Mouse (Mus musculus): ENCODE measurements around the gene Aqp12. TPM values are rescaled to one million over a fixed set of nuclear protein-coding genes. Genes with fewer than 3 reads are reported as not detected.

Gene Aqp12
- polyA plus RNA-seq, 1 experiment from 2014 or later = not detected

DNA sequence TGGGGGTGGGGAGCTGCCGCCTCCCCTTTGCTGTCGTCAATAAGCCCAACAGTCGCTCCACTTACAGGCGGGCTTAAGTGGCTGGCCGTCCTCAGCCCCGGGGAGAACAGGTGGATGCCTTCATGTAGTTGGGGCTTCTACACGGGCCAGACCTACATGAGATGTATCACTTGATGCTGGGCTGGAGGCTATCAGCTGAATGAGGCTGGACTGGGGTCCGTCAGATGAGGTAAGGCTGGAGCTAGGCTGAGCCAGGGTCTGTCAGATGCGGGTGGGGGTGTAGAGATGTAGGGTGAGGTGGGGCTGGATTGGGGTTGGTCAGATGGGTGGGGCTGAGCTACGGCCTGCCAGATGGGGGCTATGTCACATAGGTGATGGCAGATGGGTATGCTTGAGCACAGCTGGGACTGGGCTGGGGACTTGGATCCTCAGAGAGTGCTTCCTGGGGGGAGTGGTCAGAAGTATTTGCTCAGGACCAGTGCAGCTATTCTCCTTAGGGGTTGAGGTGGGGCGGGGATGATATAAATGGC lies 27.0 kb upstream of the Aqp12 start:
- H3K4me1 ChIP-seq (replicated peaks; ENCODE audit: control insufficient read depth, insufficient read depth, low read length) = no peaks in the 10 kb centered on the region
- H3K9ac ChIP-seq (ENCODE audit: low read depth, low read length) = no peak overlapping the region
- no peak overlapping the region for H3K27ac ChIP-seq (ENCODE audit: low read depth, low read length)
- ATAC-seq (ENCODE audit: low FRiP score) (no peak; the same call in 1 of the 2 replicates), DNase-seq (ENCODE audit: low spot score) (no peak)
- no peaks in the 10 kb centered on the region for H3K27me3 ChIP-seq (ENCODE audit: control insufficient read depth, insufficient read depth, low read length)
- 38% methylated on average over 11 of the region's 11 CpGs for WGBS
- no peaks in the 10 kb centered on the region for H3K36me3 ChIP-seq (ENCODE audit: control insufficient read depth, insufficient read depth, low read length)
- no peak overlapping the region for H3K4me2 ChIP-seq (replicated peaks; ENCODE audit: low read depth, low read length)
- H3K4me3 ChIP-seq (ENCODE audit: low read depth, low read length) = no peak overlapping the region
- H3K9me3 ChIP-seq (ENCODE audit: control insufficient read depth, low read length) = no peaks in the 10 kb centered on the region

DNA sequence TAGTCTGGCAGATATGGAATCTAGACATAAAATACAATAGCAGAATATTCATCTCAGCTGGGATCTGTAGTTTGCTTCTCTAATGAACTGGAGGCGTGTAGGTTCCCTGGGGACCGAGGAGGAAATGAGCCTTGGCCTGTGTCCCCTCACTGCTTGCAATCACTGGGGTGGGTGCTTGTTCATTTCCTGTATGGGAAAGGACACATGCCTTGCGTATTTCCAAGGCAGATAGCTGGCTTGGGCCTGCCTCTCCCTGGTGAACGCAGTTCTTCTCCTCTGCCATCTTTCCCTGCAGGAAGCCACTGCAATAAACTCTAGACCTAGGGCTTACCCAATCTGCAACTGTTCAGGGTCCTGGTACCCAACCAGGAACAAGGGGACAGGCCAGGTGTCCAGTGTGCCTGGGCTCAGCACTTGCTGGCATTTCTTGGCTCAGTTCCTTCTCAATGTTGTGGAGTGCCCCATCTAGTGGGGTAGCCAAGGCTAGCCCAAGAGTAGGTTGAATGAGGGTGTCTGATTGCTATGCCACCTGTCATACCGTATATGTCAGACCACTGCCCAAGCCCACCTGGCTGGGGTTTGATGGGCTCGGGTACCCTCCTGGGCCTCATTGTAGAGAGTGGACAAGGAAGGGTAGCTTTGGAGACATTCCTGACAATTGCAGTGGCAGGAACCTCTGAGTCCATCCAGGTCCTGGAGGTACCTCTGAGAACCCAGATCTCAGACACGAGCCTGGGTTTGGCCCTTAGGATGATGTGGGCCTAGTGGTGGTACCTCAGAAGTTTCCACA lies 24.9 kb upstream of the Aqp12 start:
- no peak overlapping the region for H3K4me3 ChIP-seq (ENCODE audit: low read depth, low read length)
- ATAC-seq (ENCODE audit: low FRiP score) (no peak), DNase-seq (ENCODE audit: low spot score) (no peak)
- no peaks in the 10 kb centered on the region for H3K27me3 ChIP-seq (ENCODE audit: control insufficient read depth, insufficient read depth, low read length)
- WGBS = 79% methylated on average over 7 of the region's 7 CpGs
- H3K4me1 ChIP-seq (replicated peaks; ENCODE audit: control insufficient read depth, insufficient read depth, low read length) = no peaks in the 10 kb centered on the region
- no peaks in the 10 kb centered on the region for H3K9me3 ChIP-seq (ENCODE audit: control insufficient read depth, low read length)
- H3K9ac ChIP-seq (ENCODE audit: low read depth, low read length) = no peak overlapping the region
- H3K4me2 ChIP-seq (replicated peaks; ENCODE audit: low read depth, low read length) = no peak overlapping the region
- H3K36me3 ChIP-seq (ENCODE audit: control insufficient read depth, insufficient read depth, low read length) = no peaks in the 10 kb centered on the region
- H3K27ac ChIP-seq (ENCODE audit: low read depth, low read length) = no peak overlapping the region

DNA sequence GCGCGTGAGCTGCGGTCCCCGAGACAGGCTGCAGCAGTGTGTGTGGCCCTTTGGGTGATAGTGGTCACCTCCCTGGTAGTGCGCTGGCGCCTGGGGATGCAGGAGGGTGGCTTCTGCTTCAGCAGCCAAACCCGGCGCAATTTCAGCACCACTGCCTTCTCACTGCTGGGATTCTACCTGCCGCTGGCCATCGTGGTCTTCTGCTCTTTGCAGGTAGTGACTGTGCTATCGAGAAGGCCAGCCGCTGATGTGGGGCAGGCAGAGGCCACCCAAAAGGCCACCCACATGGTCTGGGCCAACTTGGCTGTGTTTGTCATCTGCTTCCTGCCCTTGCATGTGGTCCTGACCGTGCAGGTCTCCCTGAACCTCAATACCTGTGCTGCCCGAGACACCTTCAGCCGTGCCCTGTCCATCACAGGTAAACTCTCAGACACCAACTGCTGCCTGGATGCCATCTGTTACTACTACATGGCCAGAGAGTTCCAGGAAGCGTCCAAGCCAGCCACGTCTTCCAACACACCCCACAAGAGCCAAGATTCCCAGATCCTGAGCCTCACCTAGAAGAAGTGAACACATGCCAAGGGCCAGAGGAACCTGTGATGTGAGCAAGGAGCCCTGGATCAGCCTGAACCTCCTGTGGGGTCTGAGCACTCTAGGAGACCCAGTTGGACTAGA lies 23.1 kb upstream of the Aqp12 start:
- no peak overlapping the region for H3K9ac ChIP-seq (ENCODE audit: low read depth, low read length)
- H3K4me2 ChIP-seq (replicated peaks; ENCODE audit: low read depth, low read length) = no peak overlapping the region
- ATAC-seq (ENCODE audit: low FRiP score) (no peak), DNase-seq (ENCODE audit: low spot score) (no peak)
- no peaks in the 10 kb centered on the region for H3K4me1 ChIP-seq (replicated peaks; ENCODE audit: control insufficient read depth, insufficient read depth, low read length)
- no peak overlapping the region for H3K4me3 ChIP-seq (ENCODE audit: low read depth, low read length)
- H3K27me3 ChIP-seq (ENCODE audit: control insufficient read depth, insufficient read depth, low read length) = no peaks in the 10 kb centered on the region
- no peak overlapping the region for H3K27ac ChIP-seq (ENCODE audit: low read depth, low read length)
- no peaks in the 10 kb centered on the region for H3K9me3 ChIP-seq (ENCODE audit: control insufficient read depth, low read length)
- WGBS = 91% methylated on average over 17 of the region's 17 CpGs
- H3K36me3 ChIP-seq (ENCODE audit: control insufficient read depth, insufficient read depth, low read length) = no peaks in the 10 kb centered on the region

DNA sequence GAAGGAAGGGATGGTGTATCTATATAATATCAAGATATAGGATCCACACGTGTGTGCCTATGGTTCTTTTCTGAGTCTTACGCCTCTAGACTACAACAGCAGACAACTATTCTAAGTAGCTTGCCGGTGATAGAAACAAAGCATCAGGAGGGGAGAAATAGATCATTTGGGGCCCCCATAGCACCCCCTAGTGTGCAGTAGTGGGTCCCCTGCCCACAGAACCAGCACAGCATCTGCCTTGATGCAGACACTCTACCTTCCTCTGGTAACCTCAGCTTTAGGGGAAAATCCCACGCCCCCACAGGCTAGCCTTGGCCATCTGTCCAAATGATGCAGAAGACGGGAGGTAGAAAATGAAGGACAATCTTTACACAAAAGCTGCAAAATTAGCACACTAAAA lies 21.1 kb upstream of the Aqp12 start:
- Histone ChIP-seq H3K4me2 (replicated peaks; ENCODE audit: low read depth, low read length) (no peak overlapping the region), H3K4me3 (ENCODE audit: low read depth, low read length) (no peak overlapping the region), H3K27me3 (ENCODE audit: control insufficient read depth, insufficient read depth, low read length) (no peaks in the 10 kb centered on the region), H3K27ac (ENCODE audit: low read depth, low read length) (no peak overlapping the region), H3K36me3 (ENCODE audit: control insufficient read depth, insufficient read depth, low read length) (no peaks in the 10 kb centered on the region), H3K4me1 (replicated peaks; ENCODE audit: control insufficient read depth, insufficient read depth, low read length) (no peaks in the 10 kb centered on the region), H3K9ac (ENCODE audit: low read depth, low read length) (no peak overlapping the region), H3K9me3 (ENCODE audit: control insufficient read depth, low read length) (no peaks in the 10 kb centered on the region)
- ATAC-seq (ENCODE audit: low FRiP score) = no peak
- no peak for DNase-seq (ENCODE audit: low spot score)
- WGBS = 94% methylated on average over 5 of the region's 5 CpGs

DNA sequence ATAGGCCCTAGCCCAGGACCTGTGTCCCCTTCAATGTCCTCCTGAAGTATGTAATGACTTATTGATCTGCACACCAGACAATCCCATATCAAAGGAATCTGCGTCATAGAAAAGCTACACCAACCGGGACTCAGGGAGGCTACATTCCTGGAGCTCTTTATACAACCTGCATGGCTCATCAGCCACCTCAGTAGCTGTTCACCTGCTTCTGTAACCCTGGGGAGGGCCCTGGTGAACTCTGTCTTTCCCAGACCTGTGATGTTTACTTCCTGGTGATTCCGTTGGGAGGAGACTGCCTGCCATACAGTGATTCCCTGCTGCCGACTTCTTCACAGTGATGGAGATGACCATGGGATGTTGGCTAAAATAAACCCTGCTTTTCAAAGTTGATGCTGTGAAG lies 17.2 kb upstream of the Aqp12 start:
- DNase-seq (ENCODE audit: low spot score) = no peak
- no peaks in the 10 kb centered on the region for H3K4me1 ChIP-seq (replicated peaks; ENCODE audit: control insufficient read depth, insufficient read depth, low read length)
- no peak overlapping the region for H3K27ac ChIP-seq (ENCODE audit: low read depth, low read length)
- no peak for ATAC-seq (ENCODE audit: low FRiP score)
- H3K27me3 ChIP-seq (ENCODE audit: control insufficient read depth, insufficient read depth, low read length) = no peaks in the 10 kb centered on the region
- no peak overlapping the region for H3K4me2 ChIP-seq (replicated peaks; ENCODE audit: low read depth, low read length)
- H3K4me3 ChIP-seq (ENCODE audit: low read depth, low read length) = no peak overlapping the region
- no peaks in the 10 kb centered on the region for H3K36me3 ChIP-seq (ENCODE audit: control insufficient read depth, insufficient read depth, low read length)
- 82% methylated on average over 4 of the region's 4 CpGs for WGBS
- H3K9me3 ChIP-seq (ENCODE audit: control insufficient read depth, low read length) = no peaks in the 10 kb centered on the region
- H3K9ac ChIP-seq (ENCODE audit: low read depth, low read length) = no peak overlapping the region

DNA sequence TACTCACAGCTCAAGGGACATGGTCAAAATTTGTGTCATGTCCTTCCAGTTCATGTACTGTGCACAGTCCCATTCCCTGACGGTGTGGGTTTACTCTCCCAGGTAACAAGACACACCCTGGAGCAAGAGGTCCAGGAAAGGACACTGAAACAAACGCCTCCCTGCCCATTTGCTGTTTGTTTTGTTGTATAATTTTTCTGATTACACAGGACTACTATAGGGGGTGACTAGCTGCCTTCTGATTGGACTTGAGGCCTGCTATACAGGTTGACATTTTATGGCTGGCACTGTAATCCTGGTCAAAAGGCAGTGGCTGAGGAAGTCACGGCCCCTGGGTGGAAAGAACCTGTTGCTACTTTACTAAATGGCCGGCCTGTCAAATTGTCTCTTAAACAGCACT lies 16.2 kb upstream of the Aqp12 start:
- Histone ChIP-seq H3K4me1 (replicated peaks; ENCODE audit: control insufficient read depth, insufficient read depth, low read length) (no peaks in the 10 kb centered on the region), H3K4me2 (replicated peaks; ENCODE audit: low read depth, low read length) (no peak overlapping the region), H3K27me3 (ENCODE audit: control insufficient read depth, insufficient read depth, low read length) (no peaks in the 10 kb centered on the region), H3K4me3 (ENCODE audit: low read depth, low read length) (no peak overlapping the region), H3K9me3 (ENCODE audit: control insufficient read depth, low read length) (no peaks in the 10 kb centered on the region), H3K27ac (ENCODE audit: low read depth, low read length) (no peak overlapping the region), H3K9ac (ENCODE audit: low read depth, low read length) (no peak overlapping the region), H3K36me3 (ENCODE audit: control insufficient read depth, insufficient read depth, low read length) (no peaks in the 10 kb centered on the region)
- ATAC-seq (ENCODE audit: low FRiP score) = no peak
- 81% methylated on average over 4 of the region's 4 CpGs for WGBS
- DNase-seq (ENCODE audit: low spot score) = no peak

DNA sequence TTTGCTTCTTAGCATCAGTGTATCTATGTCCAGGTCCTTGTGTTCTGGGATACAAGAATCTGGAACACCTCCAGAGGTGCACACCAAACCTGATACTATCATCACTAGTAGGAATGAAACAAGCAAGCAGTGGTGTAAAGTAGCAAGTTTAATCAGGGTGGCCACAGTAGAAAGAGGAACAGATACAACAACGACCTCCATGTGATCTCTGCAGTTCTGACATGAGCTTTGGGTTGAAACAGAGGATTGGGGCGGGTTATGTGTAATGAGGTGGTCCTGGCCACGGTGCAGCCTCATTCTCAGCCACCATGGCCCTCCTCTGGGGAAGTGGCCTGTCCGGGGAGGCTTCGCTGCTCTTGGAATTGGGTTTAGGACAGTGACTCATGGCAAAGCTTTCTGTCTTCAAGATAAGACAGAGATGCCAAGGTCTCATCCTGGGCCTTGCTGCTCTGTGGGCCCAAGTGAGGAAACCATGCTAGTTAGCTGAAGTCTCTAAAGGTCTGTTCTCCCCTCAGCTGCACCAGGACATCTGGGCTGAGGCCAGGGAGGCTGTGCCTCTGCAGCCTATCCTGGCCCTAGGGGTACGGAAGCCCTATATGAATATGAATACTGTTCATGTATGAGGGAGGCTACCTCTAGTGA lies 13.8 kb upstream of the Aqp12 start:
- DNase-seq (ENCODE audit: low spot score) (no peak), ATAC-seq (ENCODE audit: low FRiP score) (no peak)
- Histone ChIP-seq H3K4me2 (replicated peaks; ENCODE audit: low read depth, low read length) (no peak overlapping the region), H3K27me3 (ENCODE audit: control insufficient read depth, insufficient read depth, low read length) (no peaks in the 10 kb centered on the region), H3K4me1 (replicated peaks; ENCODE audit: control insufficient read depth, insufficient read depth, low read length) (no peaks in the 10 kb centered on the region), H3K27ac (ENCODE audit: low read depth, low read length) (no peak overlapping the region), H3K4me3 (ENCODE audit: low read depth, low read length) (no peak overlapping the region), H3K36me3 (ENCODE audit: control insufficient read depth, insufficient read depth, low read length) (no peaks in the 10 kb centered on the region), H3K9me3 (ENCODE audit: control insufficient read depth, low read length) (no peaks in the 10 kb centered on the region), H3K9ac (ENCODE audit: low read depth, low read length) (no peak overlapping the region)
- 80% methylated on average over 6 of the region's 6 CpGs for WGBS

DNA sequence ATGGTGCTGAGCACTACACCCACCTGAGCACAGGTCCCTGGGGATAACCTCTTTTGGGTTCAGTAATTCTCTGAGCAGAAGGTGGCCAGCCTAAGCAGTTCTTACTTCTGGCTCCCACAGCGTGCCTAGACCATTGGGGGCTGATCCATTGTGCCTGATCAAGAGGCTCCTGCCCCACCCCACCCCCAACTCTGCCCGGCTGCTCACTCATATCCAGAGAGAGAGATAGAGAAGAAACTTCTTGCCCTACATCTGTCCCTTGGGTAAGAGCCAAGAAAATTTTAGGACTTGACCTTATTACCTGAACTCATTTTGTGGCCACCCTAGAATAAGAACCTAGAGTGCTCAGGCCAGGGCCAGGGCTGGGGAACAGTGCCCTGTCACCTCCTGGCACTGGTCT lies 13.3 kb upstream of the Aqp12 start:
- H3K27ac ChIP-seq (ENCODE audit: low read depth, low read length) = no peak overlapping the region
- ATAC-seq (ENCODE audit: low FRiP score) (no peak), DNase-seq (ENCODE audit: low spot score) (no peak)
- H3K4me1 ChIP-seq (replicated peaks; ENCODE audit: control insufficient read depth, insufficient read depth, low read length) = no peaks in the 10 kb centered on the region
- H3K4me2 ChIP-seq (replicated peaks; ENCODE audit: low read depth, low read length) = no peak overlapping the region
- no peaks in the 10 kb centered on the region for H3K36me3 ChIP-seq (ENCODE audit: control insufficient read depth, insufficient read depth, low read length)
- H3K9ac ChIP-seq (ENCODE audit: low read depth, low read length) = no peak overlapping the region
- WGBS = 77% methylated on average over 2 of the region's 2 CpGs
- no peaks in the 10 kb centered on the region for H3K9me3 ChIP-seq (ENCODE audit: control insufficient read depth, low read length)
- H3K27me3 ChIP-seq (ENCODE audit: control insufficient read depth, insufficient read depth, low read length) = no peaks in the 10 kb centered on the region
- no peak overlapping the region for H3K4me3 ChIP-seq (ENCODE audit: low read depth, low read length)
